Mouse (Mus musculus): ENCODE data around the gene Ttc9c.
"Not testable (repeated sequence)": the region's sequence is repeated elsewhere in the genome, so short reads cannot be mapped to it uniquely, and the experiment has no call there.

Ttc9c gene

DNA sequence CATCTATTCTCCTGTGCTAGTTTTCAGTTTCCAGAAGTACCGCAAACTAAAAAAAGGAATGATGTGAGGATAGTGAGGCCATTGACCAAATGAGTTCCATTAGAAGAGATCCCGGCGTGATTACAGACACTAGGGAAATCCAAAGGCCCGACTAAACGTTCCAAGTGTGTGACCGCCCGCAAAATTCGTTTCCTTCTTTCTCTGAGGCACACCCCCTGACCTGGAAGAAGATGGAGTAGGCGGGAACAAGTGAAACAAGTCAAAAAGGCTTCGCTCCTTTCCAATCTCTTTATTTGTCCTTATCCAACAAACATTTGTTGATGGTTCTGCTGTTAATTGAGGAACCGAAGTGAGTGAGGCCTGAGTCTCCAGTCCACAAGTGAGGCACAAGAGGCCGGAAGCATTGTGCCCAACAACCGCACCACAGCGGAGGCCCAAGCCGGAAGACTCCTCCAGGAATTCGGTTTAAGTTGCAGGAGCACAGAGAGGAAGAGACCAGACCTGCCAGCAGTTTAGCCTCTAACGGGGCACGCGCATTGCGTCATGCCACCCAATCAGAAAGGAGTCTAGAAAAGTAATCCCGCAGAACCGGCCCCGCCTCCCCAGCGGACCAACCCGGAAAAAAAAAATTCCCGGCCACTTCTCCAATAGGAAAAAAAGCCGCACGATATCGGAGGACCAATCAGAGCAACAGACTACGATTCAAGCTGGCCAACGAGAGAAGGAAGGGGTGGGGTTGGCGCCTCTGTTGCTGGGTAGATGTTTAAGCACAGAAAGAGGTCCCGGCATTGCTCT, at the start of gene Ttc9c:
Gene Ttc9c (minus strand): TSS at position 533 of the 795 bp plus-strand sequence.
- DNase-seq (ENCODE audit: low read depth, low spot score) = peak; percentile 99

DNA sequence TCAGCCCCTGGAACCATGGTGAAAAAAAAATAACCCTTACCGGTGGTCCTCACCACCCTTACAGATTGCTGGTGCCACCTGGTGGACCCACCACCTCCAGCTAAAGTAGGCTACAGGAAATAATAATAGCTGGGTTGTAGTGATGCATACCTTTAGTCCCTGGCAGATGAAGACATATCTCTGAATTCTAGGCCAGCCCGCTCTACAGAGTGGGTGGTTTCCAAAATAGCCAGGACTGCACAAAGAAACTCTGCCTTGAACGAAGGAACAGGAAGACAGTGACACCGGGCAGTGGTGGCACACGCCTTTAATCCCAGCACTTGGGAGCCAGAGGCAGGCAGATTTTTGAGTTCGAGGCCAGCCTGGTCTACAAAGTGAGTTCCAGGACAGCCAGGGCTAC, 45.1 kb upstream of the Ttc9c start:
- no peak for DNase-seq (ENCODE audit: low read depth, low spot score)

DNA sequence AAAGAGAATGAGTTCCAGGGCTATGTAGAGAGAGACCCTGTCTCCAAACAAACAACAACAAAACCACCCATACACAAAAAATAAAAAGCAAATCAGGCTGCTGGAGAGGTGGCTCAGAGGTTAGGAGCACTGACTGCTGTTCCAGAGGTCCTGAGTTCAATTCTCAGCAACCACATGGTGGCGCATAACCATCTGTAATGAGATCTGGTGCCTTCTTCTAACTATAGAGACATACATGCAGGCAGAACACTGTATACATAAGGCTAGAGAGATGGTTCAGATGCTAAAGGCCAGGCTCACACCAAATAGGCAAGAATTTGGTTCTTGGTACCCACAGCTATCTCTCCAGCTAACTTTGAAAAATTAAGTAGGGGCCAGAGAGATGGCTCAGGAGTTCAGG, 39.9 kb upstream of the Ttc9c start:
- peak; percentile 48 for DNase-seq (ENCODE audit: low read depth, low spot score)

DNA sequence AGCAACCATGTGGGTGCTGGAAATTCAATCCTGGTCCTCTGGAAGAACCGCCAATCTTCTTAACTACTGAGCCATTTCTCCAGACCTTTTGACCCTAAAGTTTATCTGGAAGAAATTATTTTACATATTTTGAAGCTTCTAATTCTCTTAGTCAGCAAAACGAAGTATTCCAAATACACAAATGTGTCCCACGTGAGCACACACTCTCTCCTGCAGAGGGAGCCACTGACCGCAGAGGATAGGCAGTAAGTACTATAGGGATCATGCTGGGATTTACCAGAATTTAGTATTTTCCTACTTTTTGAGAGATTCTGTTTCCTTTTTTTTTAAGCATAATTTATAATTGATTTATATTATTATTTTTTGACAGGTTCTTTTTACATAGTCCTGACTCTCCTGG, 38.6 kb upstream of the Ttc9c start:
- peak; percentile 75 for DNase-seq (ENCODE audit: low read depth, low spot score)

DNA sequence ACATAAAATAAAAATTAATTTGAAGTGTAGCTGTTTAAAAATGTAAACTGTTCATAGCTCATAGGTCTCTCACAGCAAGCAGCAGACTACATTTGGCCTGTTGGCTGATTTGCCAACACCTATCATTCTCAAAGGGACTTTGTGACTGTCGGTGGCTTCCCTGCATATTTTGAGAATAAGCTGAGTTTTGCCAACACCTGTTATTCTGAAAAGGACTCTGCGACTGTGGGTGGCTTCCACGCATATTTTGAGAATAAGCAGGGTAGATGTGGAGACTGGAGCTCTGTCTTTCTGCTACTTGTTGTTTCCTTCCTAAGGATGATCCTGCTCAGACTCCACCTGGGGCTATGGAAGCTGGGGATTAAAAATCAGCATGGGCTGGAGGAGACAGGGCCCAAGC, 34.0 kb upstream of the Ttc9c start:
- DNase-seq (ENCODE audit: low read depth, low spot score) = no peak

DNA sequence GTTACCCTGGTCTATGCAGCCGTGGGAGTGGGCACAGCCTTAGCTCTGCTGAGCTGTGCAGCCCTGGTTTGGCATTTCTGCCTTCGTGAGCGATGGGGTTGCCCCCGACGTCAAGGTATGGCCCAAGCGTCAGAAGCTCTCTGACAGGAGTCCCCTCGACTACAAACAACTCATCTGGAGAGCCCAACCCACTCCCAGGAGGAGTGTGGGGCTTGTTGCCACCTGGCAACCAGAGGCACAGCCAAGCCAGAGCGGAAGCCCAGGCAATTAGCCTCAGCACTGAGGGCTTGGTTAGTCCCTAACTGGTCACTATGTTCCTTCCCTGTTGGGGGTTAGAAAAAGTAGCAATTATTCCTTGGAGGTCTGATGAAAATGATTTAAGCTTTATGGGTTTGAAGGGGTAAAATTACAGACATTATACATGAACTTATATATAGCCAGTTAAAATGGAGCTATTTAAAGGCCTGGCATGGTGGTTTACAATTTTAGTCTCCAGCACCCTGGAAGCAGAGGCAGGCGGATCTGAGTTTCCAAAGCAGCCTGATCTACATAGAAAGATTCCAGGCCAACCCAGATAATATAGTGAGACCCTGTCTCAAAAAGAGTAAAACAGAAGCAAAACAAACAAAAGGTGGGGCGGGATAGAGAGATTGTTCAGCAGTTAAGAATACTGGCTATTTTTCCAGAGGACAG, 33.2 kb upstream of the Ttc9c start:
- no peak for DNase-seq (ENCODE audit: low read depth, low spot score)

DNA sequence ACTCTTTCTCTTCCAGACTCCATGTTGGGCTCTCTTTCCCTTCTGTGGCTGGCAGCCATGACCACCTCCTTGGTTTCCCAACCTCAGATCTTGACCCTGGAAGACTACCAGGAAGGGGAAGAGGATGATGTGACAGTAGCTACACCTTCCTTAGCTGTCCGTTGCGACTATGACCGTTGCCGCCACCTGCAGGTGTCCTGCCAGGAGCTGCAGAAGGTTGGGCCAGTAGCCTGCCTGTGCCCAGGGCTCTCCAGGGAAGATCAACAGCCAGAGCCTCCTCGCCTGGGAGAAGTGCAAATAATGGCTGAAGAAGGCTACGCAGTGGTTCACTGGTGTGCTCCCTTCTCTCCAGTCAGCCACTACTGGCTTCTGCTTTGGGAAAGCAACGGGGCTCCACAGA, 32.5 kb upstream of the Ttc9c start:
- DNase-seq (ENCODE audit: low read depth, low spot score) = no peak

DNA sequence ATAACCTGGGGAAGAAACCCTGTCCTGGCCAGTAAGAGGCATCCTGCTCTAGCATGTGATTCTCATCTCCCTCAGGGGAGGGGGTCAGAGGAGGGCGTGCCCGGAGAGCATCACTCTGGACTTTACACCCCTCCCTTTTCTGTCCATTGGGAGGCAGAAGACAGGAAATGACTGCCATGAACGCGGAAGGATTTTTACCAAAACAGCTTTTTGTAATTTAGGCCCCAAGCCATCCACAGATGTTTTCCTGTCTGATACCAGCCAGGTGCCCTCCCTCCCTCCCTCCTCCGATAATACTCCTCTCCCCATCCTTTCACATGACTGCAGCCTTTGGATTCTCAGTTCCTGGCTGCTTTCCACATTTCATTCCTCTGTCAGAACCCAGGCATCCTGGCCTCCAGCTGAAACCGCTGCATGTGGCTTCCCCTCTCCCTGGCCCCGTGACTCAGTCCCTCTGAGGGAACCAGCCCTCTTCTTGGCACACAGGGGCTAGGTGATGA, 31.3 kb upstream of the Ttc9c start, which contains the start of gene Lrrn4cl:
Gene Lrrn4cl (plus strand): TSS at position 367 of the 500 bp plus-strand sequence.
- peak; percentile 74 for DNase-seq (ENCODE audit: low read depth, low spot score)

DNA sequence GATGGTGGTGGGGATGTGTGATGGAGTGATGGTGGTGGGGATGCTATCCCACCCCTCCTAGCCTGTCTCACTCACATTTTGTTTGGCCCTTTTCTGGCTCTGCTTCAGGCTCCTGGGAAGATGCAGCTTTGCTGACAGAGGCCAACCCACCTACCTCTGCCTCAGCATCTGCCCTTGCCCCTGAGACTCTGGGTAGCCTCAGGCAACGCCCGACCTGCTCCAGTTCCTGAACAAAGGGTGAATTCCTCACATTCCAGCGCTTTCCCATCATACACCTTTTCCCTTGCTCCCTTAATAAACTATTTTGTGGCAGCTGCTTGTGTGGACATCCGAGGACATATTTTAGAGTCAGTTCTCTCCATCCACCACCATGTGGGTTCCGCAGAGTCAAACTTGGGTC, 29.2 kb upstream of the Ttc9c start:
- peak; percentile 59 for DNase-seq (ENCODE audit: low read depth, low spot score)

DNA sequence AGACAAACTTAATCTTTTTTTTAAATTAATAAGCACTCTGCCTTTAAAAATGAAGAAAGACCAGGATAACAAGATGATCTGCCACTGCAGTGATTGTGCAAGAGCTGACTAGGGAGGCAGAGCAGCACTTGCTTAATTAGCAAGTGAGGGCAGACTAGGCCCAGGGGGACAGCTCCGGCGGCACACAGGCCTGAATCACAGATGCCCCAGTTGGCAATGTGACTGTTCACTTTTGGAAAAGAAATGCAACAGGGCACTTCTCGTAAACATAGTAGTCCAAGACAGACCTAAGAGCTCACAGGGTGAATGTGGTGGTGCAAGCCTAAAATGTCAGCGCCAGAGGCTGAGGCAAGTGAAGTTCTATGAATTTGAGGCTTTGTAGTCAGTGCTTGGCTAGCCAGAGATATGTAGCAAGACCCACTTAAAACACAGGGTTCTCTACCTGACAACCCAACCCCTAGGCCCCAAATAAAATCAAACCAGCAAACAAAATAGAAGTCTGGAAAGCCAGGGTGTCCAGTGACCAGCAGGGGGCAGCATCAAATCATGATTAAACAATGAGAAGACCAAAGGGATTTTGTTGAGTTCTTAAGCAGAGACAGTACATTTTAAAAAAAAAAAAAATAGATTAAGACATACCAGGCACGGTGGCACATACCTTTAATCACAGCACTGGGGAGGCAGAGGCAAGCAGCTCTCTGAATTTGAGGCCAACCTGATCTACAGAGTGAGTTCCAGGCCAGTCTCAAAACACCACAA, 25.4 kb upstream of the Ttc9c start:
- DNase-seq (ENCODE audit: low read depth, low spot score) = peak; percentile 80

DNA sequence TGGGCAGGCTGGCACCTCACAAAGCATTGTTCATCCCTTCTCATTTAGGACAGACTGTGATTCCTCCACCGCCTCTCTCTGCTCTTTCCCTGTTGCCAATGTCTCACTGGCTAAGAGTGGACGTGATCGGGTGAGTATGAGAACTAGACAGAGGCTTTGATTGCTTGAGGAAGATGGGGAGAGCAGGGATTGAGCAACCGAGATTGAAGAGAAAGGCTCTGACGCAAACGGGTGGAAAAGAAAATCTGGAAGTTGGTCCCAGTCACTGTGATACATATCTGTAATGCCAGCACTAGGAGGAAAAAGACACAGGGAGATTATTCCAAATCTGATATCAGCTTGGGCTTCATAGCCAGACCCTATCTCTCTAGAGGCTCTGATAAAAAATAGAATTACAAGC, 23.8 kb upstream of the Ttc9c start:
- no peak for DNase-seq (ENCODE audit: low read depth, low spot score)

DNA sequence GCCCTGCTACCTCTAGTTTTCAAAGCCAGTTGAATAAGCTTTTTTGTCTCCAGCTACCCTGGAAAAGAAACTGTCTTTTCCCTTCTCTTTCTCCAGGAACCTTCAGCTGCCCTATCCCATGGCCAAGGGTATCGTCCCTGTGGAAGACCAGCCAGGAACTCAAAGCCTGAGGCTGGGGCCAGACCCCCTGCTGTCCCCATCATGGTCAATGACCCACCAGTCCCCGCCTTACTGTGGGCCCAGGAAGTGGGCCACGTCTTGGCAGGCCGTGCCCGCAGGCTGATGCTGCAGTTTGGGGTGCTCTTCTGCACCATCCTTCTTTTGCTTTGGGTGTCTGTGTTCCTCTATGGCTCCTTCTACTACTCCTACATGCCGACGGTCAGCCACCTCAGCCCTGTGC, 21.9 kb upstream of the Ttc9c start:
- DNase-seq (ENCODE audit: low read depth, low spot score) = no peak

DNA sequence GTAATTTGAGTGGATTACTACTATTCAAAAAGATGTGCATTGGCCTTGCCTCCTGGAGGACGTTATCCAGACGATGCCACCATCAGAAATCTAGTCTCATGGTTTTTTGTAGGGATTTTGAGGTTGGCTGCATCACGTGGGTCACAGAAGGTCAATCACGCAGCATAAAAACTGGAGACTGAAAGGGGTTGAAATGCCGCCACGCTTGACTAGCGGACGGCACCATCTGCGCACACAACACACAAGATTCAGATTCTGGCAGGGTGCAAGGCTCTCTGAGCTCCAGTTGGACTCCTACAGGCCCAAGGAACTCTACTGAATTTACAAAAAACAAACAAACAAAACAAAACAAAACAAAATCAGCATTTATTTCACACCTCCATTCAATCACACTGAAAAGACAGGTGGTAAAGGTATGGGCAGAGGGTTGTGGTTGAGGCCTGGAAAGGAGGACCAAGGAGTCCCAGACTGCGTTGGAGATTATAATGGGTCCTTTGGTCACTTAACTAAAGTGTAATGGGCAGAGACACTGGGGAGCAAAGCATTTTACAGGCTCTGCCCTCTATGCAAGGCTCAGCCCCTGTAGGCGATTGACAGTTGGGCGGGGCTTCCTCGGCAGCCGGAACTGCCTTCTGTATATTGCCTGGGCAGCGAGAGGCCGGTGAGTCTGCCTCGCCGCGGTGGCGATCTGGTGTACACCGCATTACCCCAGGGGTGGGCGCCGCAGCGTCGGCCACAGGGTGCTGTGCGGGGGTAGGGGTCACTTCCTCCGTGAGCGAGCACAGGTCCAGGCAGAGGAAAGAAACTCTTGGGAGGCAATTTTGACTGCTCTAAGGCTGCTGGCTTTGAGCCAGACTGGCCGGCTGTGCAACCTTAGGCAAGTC, 21.0 kb upstream of the Ttc9c start:
- no peak for DNase-seq (ENCODE audit: low read depth, low spot score)

DNA sequence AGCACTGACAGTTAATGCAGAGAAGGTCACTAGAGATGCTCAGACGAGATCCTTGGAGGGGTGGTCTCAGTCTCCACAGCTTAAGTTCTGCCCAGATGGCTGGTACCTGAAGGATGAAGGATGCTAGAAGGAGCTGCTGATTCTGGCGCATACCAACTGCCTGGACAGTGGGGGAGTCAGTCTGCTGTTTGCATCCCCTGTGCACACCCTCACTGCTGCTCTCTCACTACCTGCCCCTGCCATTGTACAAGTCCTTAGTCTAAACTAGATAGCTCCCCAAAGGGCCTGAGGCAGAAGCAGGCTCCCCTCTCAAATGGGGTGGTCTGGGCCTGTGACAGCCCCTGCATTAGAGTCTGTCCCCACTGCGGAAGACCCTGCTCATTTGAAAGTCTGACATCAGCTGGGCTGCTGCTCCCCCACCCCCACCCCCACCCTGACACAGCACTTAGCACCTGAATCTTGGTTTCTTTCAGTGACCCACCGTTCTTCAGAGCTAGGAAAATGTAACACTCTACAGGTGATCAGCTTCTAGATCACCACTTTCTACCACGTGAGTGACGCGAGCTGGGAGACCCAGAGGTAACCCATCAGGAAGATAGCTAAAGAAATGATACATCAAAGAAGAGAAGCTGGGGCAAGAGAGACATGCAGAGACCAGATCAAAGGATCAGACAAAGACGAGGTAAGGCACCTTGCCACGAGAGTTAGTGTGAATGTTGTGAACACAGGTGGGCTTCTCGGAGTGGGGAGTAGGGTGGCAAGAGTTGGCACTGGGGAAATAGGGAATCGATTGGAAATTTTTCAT, 20.2 kb upstream of the Ttc9c start, which contains the start of gene Gng3:
Gene Gng3 (minus strand): TSS at position 92 of the 805 bp plus-strand sequence.
- peak; percentile 92 for DNase-seq (ENCODE audit: low read depth, low spot score)

DNA sequence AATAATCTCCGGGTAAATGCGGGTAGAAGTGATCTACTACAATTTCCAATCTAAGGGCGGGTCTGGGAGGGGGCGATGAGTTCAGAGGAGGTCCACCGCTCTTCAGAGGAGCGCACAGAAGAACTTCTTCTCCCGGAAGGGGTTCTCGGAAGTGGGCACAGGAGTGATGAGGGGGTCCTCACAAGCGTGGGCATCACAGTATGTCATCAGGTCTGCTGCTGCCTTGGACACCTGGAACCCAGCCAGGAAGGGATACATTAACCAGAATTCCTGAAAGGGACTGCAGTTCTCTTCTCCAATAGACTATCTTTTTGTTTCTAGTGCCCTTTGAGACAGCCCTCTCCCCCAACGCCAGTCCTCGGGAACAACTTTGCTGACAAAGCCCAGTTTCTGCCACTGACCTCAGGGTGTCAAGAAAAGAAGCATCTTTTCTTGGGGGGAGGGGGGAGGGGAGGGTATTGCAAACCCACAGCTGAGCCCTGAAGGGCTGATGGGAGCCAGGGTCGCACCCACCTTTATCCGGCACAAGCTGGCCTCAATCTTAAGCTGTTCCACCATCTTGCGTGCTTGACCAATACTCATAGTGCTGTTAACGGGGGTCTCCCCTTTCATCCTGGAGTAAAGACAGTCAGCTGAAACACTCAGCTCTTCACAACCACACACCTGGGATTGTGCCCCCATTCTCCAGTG, 19.1 kb upstream of the Ttc9c start:
- DNase-seq (ENCODE audit: low read depth, low spot score) = no peak

DNA sequence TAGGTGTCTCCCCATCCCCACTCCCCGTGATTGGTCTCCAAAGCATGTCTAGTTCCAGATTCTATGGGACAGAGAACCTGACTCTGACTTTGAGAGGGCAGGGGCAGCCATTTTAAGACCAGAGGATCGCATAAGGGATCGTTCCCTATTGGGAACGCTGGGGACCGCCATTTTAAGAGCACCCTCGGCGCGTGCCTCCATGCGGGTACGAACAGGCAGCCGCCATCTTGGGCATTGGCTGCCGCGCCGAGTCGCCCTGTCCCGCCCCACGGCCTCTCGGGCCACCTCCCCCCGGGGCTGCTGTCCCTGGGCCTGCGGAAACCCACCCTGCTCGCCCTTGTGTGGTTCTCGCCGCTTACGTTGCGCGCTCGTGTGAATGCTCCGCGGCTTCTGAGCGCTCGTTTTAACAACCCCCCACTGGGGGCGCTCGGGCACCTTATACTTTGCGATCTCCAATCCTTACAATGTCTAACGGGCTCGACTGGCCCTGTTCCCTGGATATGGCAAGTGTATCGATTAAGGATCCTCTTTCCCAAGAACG, 18.2 kb upstream of the Ttc9c start, which contains the start of gene Bscl2:
Gene Bscl2 (plus strand): TSS at position 217 of the 541 bp plus-strand sequence.
- DNase-seq (ENCODE audit: low read depth, low spot score) = peak; percentile 89

DNA sequence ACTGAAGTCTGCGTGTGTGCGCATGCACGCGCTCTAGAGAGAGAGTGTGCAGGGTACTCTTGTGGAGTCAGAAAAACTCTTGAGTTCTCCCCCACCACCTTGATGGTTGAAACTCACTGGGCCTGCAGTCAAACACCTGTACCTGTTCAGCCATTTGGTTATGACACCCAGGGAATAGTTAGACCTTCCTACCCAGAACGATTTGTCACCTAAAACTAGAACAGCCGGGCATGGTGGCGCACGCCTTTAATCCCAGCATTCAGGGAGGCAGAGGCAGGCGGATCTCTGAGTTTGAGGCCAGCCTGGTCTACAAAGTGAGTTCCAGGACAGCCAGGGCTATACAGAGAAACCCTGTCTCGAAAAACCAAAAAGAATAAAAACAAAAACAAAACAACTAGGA, 17.2 kb upstream of the Ttc9c start:
- not testable (repeated sequence) for DNase-seq (ENCODE audit: low read depth, low spot score)

DNA sequence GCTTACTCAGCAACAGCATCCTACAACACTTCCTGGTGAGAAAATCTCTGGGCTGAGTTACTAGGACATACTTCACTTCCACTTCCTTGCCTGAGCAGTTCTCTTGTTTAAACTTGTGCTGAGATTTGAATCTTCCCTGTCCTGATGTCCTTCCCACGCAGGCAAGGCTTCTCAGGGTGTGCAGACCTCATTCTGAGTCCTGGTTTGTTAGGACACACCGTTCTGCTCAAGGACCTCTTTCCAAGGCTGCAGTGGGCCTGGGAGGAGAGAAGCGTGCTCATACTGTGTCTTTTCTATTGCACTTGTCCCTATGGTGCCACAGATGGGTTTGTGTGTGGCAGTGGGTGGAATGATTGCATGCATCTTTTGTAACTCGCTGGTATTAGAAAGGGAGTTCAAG, 13.8 kb upstream of the Ttc9c start:
- no peak for DNase-seq (ENCODE audit: low read depth, low spot score)

DNA sequence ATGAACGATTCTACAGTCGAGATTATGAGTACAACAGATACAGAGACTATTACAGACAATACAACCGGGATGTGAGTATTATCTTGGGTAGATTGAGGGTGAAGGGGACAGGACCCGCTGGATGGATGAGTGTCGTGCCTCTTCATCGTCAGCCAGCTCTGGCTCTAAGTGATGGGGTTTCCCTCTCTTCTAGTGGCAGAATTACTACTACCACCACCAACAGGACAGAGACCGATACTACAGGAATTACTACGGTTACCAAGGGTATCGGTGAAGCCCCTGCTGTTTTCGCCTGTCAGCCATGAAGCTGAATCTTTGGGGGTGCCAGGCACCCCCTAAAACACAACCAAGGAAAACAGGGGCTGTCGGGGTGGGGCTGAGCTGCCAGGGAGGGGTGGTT, 12.1 kb upstream of the Ttc9c start:
- peak; percentile 51 for DNase-seq (ENCODE audit: low read depth, low spot score)

All from ES-CJ7 (cell line).